Mouse (Mus musculus) brain, embryonic 14.5 days (tissue): ENCODE data around the gene Fam189a1.

Experiments
- CTCF ChIP-seq: fragments of 200-500 bp; IDR thresholded peaks from 2 replicates; pipeline ENCODE4 v1.5.1; 2012; ENCODE audit warnings: inconsistent platforms, mild to moderate bottlenecking, moderate library complexity, borderline replicate concordance; ENCODE audit not compliant: insufficient read depth, insufficient read length; ENCODE audit errors: extremely low read depth
- POLR2A ChIP-seq: fragments of 200-500 bp; IDR thresholded peaks from 2 replicates; pipeline ENCODE4 v1.6.1; 2012; ENCODE audit warnings: mild to moderate bottlenecking, inconsistent platforms, borderline replicate concordance; ENCODE audit not compliant: poor library complexity, insufficient read depth, insufficient read length, severe bottlenecking; ENCODE audit errors: extremely low read depth

- no peak for TF ChIP-seq CTCF
- no peak for TF ChIP-seq POLR2A
Observed at GRCm38 (mm10) chr7:64889919-64890318, 266.5 kb downstream of the Fam189a1 start.
